Mouse (Mus musculus) naive thymus-derived CD4-positive, alpha-beta T cell, adult 5 months (primary cell): Measurements from ENCODE around the gene Btbd17. TPM values are rescaled to one million over a fixed set of nuclear protein-coding genes. Genes with fewer than 3 reads are reported as not detected.

Source experiments
- polyA plus RNA-seq: library from polyadenylated mRNA; unstranded; fragments of 100-300 nt; shearing (Covaris generic); gene quantifications from one replicate; pipeline ENCODE4 v1.2.1, GENCODE M21; 2017

Gene Btbd17
- not detected for polyA plus RNA-seq

DNA sequence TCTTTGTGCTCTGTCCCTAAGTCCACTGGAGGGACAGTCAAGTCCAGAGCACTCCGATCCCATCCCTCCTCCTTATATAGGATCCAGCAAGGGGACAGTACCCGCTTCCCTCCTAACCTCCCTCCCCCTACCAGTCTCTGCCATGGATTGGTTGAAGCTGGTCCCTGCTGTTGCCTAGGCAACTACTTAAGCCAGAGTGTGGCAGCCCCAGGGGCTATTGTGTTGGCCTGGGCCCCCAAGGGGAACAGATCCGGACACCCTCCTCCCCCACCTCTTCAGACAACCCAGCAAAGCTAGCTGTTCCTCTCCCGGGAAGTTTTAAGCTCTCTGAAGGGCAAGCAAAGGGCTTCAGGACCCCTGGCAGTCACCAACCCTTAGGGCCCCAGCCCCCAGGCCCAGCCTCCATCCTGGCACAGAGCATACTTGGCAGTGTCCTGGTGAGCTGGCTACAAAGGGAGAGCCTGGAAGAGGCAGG, at the start of gene Btbd17:
Btbd17 (minus strand) TSS at position 98 of the 475 bp plus-strand sequence.

DNA sequence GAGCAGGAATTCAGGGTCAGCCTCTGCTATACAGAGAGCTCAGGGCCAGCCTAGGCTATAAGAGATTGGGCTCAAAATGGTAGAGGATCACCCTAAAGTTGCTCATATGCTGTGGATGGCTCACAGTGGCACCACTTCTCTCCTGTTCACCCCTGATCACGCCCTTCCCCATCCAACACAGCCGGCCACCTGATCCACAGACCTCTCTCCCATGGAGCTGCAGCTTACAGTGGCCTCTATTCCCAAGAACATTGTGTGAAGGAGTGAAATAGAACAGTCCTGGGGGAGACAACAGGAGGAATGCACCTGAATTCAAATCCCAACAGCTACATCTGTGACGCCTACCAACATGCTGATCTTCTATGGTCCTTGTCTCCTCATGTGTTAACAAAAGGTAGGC, 2.9 kb upstream of the Btbd17 start, which contains the start of gene Gpr142:
Gpr142 (plus strand) TSS at position 301 of the 400 bp plus-strand sequence.

DNA sequence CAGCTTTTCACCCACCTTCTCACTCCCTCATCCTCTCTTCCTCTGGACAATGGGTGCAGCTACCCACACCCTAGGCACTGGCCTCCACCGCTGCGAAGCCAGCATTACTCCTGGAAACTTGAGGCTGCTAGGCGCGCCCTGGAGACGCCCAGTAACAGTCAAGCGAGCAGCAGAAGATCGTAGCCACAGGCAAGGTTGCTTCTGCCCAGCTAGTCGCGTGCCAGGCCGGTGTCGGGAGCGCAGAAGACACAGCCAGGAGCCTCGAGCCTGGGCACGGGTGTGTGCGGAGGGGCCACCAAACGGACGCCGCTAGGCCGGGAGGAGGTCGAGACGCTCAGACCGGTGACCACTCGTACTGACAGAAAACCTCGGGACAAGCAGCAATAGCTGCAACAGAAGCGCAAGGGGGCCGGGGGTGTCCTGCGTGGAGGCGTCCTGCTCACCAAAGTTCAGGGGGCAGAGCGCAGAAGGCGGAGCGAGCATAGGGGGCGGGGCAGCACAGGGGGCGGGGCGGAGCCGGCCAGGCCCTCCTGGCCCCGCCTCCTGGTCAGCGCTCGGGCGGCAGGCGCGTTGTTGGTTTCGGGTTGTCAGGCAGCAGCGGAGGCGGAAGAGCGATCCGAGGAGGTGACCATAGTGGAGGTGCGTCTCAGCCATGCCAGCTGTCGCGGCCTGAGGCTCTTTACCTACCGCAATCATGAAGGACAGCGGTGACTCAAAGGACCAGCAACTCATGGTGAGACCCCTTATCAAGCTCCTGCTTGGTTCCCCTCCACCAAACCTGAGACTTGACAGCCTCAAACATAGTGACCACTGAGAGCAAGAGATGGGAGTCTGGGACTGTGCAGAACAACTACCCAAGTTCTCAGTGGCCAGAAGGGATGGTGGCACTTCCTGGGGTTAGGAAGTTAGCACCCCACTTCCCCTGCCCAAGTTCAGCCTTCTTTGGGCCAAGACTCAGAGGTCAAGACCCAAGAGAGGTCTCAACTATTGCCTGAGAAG, 30.6 kb downstream of the Btbd17 start, which contains the start of gene Kif19a:
Kif19a (plus strand) TSS at position 569 of the 999 bp plus-strand sequence.

Other genes starting within 250 kb of the Btbd17 start
- 531 TPM for gene Rpl38, start 127.4 kb downstream of the Btbd17 start, polyA plus RNA-seq
- 0.22 TPM for gene Ttyh2, start 120.5 kb downstream of the Btbd17 start, polyA plus RNA-seq
- not detected for gene Dnaic2, start 68.5 kb downstream of the Btbd17 start, polyA plus RNA-seq
- gene Kif19a, start 30.6 kb downstream of the Btbd17 start, polyA plus RNA-seq, result not detected
- not detected for gene Gpr142, start 3.0 kb upstream of the Btbd17 start, polyA plus RNA-seq
- gene Gprc5c, start 55.2 kb upstream of the Btbd17 start, polyA plus RNA-seq, result not detected
- 0.07 TPM for gene Cd300a, start 94.1 kb upstream of the Btbd17 start, polyA plus RNA-seq
- not detected for gene Cd300lb, start 138.4 kb upstream of the Btbd17 start, polyA plus RNA-seq
- gene Cd300c, start 173.2 kb upstream of the Btbd17 start, polyA plus RNA-seq, result not detected
- gene Cd300ld, start 194.0 kb upstream of the Btbd17 start, polyA plus RNA-seq, result not detected
- gene Cd300c2, start 205.9 kb upstream of the Btbd17 start, polyA plus RNA-seq, result not detected
- gene Cd300ld2, start 220.2 kb upstream of the Btbd17 start, polyA plus RNA-seq, result not detected
- gene Cd300ld4, start 231.1 kb upstream of the Btbd17 start, polyA plus RNA-seq, result not detected
- not detected for gene Cd300ld5, start 241.8 kb upstream of the Btbd17 start, polyA plus RNA-seq